Mouse (Mus musculus) brain, embryonic 18.5 days (tissue): ENCODE measurements around the gene Cd40lg.

Experiments used
- DNase-seq: peaks from one replicate; pipeline ENCODE4 v3.0.0-alpha.2; 2012; ENCODE audit warnings: low read depth, low spot score

The Cd40lg gene

DNA sequence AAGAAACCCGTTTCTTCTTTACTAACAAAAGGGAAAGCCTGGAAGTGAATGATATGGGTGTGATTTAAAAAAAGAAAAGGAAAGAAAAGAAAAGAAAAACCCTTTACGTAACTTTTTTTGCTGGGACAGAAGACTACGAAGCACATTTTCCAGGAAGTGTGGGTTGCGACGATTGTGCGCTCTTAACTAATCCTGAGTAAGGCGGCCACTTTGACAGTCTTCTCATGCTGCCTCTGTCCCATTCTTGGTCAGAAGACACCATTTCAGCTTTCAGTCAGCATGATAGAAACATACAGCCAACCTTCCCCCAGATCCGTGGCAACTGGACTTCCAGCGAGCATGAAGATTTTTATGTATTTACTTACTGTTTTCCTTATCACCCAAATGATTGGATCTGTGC is at the start of gene Cd40lg:
Gene Cd40lg (plus strand): TSS at position 268 of the 400 bp plus-strand sequence.
- DNase-seq: no peak

DNA sequence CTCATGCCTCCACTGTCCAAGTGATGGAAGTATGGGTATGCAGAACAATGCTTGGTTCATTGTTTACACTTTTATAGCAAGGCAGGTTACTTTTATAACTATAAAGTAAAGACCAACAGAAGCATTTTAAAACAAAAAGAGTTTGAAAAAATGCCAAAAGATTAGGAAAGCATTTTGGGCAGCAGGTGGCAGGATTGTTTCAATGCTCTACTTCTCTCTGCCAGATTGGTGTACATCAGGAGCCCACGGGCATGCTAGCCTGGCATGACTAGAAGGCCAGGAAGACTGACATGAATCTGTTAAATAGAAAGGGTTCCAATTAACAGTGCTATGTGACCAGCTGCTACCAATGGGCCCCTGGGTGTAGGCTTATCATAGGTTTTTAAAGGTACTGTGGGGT is 45.4 kb upstream of the Cd40lg start:
- no peak for DNase-seq

DNA sequence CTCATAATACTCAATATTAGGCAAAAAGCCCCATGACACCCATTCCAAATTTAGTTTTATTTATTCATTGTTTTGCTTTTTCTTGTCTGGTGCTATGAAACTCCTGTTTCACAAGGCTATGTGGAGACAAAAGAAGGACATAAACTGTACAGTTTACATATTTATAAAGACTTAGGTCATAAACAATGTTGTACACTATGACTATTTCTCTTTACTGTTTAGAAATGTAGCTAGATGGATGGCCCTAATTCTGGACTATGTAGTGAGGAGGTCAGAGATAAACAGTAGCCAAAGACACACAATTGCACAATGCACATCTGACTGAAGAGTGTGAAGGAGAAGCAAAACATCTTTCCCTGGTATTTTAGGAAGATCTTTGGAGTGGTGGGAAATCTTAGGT is 40.7 kb upstream of the Cd40lg start:
- no peak for DNase-seq

DNA sequence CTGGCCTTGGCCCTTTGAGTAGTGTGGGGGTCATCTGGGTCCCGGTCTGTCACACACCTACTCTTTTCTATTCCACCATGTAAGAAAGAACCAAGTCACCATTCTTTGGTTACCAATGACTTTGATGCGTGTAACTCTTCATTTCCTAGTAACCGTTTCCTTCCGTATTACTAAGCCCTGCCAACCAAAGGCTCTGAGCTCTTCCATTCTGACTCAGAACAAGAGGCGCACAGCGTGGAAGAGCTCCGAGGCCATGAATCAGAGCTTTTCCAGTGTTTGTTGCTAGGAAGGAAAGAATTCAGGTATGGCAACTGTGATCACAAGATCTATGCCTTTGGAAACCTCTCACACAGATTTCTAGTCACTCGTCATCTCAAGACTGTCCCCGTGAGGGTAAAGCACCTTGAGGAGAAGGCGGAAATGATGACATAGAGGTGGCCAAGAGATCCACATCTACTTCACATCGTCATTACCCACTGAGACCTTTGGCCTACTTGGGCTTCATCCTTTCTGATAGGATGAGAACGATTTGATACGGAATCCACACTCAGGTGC is 34.6 kb upstream of the Cd40lg start:
- DNase-seq: no peak

DNA sequence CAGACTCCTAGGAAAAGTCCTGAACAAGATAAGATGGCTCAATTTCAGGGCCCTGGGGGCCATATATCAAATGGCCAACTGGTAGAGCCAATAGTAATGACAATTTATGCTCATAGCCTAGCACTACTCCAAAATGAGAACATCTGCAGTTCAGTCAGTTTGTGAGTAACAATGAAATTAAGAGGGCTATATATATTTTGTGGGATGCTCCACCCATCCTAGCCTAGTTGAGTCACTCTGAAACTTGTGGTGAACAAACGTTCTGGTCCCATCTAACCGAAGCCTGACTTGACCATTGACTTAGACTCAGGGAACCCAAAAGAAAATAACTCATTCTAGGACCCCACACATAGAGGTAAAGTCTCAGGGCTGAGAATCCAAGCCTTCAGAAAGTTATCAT is 29.5 kb upstream of the Cd40lg start:
- no peak for DNase-seq

DNA sequence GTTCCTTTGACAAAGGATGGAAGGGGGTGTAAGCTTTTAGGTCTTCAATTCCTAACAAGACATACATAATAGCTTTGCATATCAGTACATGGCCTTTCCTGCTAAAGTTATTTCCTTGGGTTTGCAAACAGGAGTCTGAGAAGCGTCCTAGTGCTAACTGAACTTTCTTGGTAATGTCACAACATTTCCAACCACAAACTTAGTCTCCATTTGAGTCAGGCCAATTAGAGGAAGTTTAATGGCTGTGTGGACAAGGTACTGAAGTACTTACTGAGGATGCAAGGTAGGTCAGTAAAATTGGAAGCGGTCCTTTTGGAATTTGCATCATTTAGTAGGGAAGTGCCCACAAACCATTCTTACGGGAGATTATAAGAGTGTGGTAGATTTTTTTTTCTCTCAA is 28.6 kb upstream of the Cd40lg start:
- DNase-seq: no peak

DNA sequence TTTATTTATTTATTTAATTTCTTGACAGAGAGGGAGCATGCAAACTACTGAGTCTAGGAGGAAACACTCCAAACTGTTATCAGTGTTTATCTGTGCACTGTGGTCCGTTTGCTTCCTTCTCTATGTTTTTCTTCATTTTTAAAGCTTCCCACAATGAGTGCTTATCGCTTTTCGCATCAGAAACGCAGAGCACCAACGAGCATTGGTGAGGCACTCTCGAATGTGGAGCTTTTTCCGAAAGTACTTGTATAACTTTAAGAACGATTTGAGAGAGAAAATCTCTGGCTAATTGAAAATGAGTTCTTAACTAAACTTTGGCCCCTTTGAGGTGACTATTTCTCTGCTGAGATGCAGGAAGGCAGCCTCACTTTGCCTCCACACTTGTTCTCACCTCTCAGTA is 24.6 kb upstream of the Cd40lg start:
- DNase-seq: no peak

DNA sequence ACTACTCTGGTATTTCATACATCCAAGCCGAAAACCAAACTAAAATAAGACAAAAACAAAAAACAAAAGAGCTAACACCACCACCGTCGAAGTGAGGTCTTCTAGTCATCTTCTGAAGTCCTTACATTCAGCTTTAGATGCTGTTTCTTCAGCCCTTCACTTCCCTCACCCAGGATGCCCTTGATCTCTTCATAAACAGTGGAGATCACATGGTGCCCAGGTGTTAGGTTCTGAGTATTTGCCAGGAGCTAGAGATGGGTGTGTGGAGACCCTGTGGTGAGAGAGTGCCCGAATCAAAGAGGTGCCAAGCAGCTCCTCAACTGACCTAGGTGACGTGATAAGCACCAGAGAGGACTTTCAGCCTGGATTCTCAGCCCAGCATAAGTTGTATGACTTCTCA is 22.6 kb upstream of the Cd40lg start:
- no peak for DNase-seq

DNA sequence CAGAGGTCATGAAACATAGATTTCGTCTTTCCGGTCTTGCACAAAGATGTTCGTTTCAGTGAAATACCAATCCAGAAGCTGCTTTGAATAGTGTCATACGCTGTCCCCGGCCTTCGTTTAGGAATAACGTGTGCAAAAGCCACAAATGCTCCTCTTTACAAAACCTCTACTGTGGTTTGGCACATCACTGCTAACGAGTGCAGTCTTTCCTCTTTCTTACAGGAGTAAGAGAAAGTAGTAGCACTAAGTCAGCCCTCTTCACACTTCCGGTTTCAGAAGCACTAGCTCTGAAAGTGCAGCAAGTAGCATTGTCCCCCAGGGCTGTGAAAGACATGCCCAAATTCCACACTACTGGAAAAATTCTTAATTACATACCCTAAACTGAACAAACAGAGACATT is 15.6 kb upstream of the Cd40lg start:
- DNase-seq: no peak

DNA sequence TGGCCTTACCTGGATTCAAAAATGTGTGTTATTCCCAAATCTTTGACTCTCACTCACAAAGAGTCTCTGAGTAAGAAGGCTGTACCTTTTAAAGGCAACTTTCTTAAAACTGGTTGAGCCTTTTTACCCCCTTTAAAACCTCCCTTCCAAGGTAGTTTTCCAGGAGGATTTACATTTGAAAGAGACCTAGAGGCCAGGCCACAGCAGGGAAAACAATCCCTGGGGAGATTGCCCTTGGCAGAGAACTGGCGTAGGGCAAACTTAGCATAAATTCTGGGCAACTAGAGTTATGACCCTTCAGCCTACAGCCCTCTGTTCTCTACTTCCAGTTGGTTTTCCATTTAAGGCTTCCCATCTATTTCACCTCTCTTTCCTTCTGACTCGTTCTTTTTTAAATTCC is 13.9 kb upstream of the Cd40lg start:
- DNase-seq: no peak

DNA sequence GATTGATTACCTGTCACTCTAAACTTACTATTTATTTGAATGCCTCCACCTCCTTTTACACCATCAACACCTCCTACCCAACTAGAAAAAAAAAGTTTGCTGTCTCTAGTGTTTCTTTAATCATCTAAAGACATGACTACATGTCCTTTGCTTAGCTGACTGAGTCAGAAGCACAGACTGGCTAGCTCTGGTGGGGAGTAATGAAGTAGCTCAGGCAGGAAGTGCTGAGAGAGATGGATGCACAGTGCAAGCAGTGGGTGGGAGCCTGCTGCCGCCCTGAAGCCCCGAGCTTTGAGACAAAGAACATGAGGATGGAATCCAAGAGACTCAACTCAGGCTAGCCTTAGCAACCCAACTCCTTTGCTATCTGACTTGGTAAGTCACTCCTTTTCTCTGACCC is 11.5 kb upstream of the Cd40lg start:
- no peak for DNase-seq

DNA sequence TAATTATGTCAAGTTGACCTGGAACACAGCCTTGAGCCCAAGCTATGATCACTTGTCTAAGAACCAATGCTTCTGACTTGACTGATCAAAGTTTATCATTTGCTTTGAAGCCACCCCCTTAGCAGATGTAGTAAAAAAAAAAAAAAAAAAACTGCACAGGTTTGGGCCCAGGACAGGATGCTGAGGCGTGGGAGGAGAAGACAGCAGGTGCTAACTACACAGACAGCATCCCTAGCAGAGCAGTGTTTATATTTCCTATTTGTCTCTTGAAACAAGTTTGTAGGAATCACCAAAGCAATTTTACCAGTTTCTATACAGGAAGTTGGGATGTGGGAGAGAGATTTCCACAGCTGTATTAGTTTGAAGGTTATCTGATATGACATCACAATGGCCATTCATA is 1.4 kb upstream of the Cd40lg start:
- DNase-seq: no peak

DNA sequence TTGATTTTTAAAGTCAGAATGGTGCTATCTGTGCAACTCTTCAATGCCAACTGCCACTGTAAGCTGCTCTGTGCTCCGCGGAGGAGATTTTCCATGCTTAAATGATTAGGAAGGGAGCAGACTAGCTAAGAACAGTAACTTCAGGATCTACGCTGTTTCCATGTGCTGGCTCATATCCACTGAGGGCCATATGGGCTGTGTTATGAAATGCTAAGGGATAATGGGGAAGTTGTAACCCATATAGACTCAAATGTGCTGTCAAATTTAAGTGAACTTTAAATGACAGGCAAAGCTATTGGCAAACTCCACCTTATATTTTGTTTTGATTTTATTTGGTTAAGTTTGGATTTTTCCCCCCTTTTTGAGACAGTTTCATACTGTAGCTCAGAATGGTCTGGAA is 919 bp downstream of the Cd40lg start:
- DNase-seq: no peak

DNA sequence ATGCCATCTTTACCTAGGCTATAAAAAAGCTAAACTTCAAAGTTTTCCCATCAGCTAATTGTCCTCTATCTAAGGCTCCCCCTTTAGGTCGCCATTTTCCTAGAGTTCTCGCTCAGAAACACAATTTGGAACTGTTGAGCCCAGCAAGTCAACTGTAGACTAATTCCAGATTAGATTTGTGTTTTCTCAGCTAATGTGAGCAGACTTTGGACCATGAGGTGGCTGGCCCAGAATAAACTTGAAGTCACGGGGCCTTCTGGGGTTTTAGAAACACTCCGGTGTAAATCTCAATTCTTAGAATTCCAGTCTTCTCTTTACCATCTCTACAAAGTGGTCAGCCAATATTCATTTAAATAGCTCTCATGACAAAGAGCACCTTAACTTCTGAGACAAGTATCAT is 3.6 kb downstream of the Cd40lg start:
- DNase-seq: no peak

DNA sequence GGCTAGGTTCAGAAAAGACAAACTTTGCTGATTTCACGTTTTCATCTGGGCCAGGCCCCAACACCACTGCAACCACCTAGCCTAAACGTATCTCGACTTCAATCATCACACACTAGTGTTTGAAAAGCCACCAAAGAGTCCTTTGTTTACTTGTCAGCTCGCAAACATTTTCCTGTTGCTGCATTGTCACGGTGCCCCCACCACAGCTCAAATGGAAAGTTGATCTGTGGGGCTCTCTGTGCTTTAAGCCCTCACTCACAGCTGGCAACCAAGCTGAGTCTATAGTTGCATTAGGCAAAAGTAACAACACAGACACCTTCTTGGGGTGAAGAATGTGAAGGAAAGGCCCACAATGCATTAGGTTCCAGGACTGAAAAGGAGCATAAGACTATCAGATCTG is 4.3 kb downstream of the Cd40lg start:
- DNase-seq: no peak

DNA sequence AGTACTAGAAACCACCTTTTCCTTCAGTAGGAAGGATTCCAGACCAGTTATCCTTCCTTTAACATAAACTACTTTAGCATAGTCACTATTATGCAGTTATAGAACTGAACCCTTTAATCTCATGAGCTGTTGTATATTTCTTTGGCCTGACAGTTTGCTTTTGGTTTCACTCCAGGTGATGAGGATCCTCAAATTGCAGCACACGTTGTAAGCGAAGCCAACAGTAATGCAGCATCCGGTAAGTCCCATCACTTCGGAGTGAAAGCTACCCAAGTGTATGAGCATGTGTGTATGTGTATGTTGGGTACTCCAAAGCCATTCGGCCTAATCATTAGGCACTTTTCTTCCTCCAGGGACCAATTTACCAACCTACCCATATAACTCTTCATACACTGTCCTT is 7.6 kb downstream of the Cd40lg start:
- DNase-seq: no peak

DNA sequence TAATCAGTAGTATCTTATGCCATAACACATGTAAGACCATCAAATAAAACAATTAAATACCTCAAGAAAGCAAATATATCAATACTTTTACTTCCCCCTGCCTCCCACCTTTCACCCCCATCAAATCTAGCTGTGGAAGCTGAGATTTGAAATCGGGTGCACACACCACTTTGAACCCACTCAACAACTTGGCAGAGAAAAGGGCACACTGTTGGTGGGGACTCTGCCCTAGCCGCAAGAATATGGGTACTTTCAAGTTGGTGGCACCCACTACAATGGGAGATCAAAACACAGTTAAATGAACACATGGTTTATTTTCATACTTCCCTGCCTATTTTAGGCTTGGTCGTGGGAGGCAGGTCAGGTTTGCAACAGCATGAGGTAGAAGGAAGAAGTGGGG is 9.9 kb downstream of the Cd40lg start:
- DNase-seq: no peak

DNA sequence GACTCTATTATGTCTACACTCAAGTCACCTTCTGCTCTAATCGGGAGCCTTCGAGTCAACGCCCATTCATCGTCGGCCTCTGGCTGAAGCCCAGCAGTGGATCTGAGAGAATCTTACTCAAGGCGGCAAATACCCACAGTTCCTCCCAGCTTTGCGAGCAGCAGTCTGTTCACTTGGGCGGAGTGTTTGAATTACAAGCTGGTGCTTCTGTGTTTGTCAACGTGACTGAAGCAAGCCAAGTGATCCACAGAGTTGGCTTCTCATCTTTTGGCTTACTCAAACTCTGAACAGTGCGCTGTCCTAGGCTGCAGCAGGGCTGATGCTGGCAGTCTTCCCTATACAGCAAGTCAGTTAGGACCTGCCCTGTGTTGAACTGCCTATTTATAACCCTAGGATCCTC is 11.4 kb downstream of the Cd40lg start:
- no peak for DNase-seq

DNA sequence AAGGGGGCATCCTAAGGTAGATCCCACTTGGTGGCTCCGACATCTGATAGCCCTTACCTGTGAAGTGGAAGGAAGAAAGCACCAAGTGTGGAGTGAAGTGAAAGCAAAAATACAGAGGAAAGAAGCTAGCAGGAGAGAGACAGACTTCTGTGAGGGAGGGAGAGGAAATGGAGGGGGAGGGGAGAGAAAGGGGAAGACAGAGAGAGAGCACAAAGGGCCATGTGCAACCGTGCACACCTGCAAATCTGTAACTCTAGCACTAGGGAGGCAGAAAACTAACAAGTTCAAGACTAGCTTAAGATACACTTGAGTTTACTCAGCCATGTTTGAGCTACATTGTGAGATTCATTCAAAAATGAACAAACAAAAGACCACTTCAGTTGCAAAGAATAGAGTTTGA is 16.2 kb downstream of the Cd40lg start:
- no peak for DNase-seq

DNA sequence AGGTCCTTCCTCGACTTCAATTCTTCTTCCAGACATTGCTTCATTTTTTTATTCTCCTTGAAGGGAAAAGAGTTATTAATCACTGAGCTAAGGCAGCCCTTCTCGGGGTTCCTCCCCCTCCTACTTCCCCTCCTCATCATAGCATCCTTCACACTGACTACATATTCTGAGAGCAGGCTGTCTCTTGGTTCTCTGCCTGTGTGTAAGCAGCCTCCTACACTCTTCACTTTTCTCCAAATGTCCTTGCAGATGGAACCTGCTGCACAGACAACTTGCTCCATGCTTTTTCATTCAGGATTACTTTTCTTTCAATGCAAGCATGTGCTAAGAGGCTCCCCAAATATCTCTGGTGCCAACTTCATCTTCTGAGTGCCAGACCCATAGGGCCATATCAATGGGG is 21.7 kb downstream of the Cd40lg start:
- no peak for DNase-seq

DNA sequence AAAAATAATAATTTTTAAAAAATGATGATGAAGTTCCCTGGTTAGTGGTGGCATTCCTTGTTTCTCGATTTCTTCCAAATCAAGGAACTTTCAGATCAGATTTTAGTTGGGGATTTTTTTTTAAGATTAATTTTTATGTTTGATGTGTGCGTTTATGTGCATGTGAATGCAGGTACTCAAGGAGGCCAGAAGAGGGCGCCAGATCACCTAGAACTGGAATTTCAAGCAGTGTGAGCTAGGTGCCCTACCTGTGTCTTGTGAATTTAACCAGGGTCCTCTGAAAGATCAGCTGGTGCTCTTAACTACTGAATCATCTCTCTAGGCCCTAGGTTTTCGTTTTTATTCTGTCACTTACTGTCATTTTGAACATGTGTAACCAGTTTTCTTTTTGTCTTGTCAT is 24.0 kb downstream of the Cd40lg start:
- no peak for DNase-seq

DNA sequence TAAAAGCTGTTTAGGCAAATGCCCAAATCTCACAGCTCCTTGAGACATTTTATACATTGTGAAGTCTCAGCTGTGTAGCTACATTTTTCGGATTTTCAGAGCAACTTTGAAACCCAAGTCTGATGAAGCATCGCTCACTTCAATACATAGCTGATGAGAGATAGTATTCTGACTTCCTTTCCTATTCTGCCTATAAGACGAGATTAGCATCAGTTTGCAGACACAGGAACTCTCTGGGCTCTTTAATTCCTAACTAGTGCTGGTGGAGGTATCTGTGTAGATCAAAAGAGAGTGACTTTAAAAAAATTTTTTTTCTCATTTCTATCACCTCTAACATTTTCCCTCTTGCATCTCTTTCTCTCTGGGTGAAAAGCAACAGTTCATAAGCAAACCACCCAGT is 26.6 kb downstream of the Cd40lg start:
- DNase-seq: no peak

DNA sequence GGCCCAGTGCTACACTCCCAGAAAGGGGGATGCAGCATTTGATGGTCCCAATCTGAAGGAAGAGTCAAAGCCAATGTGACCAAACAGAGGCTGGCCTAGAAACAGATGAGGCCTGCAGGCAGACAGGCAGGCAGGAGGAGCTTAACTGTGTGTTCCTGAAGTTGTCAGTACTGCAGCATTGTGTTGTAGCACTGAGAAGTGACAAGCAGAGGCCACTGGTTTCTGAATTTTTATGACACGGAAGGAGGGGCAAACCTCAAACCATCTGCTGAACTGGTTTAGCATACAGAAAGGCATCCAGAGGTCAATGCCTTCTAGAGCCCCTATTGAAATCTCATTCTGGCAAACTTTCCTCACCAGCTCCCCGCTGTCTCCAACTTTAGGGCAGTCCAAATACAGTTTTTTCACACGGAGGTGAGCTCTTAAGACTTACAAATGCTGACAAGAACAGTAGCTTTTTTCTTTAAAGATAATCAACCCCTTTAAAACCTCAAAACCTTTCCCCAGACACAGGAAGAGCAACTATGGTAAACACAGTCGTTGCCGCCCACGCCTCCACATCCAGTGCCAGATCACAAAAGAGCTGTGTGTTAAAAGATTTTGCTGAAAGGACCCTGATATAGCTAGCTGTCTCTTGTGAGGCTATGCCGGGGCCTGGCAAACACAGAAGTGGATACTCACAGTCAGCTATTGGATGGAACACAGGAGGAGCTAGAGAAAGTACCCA is 41.5 kb downstream of the Cd40lg start:
- DNase-seq: no peak

DNA sequence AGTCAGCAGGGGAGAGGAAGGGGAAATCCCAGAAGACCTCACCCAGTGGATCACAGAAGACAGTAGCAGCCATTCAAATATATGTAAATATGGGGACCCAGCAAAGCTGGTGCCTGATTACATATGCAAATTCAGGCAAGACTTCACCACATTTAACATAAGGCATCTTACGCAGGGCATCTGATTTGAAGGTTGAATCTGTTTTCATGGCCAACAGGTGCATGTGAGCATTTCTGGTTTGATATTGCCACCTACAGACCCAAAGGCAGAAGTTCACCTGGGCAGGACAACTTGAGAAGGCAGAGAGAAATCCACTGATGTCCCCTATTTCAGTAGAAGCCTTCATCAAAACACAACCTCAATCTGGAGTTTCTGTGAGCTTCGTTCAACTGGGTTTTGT is 48.8 kb downstream of the Cd40lg start:
- DNase-seq: no peak
